Mouse (Mus musculus) left cerebral cortex, postnatal 14 days (tissue): ENCODE results near the gene Padi3. TPM values are rescaled to one million over a fixed set of nuclear protein-coding genes. Genes with fewer than 3 reads are reported as not detected.

Experiments used
- DNase-seq, 2 experiments: peaks; one replicate each; pipeline ENCODE4 v3.0.0; 2021 to 2022; ENCODE audit warnings: low spot score in 2 of 2, mixed read lengths in 1 of 2
- intact Hi-C: fragments of 180-260 bp; cut with DNase I; formaldehyde crosslinking; loops from one replicate; pipeline ENCODE4 v1.15.1; 2025
- total RNA-seq, 2 experiments: library from RNA; stranded (reverse); gene quantifications; 2 replicates each; pipeline ENCODE4 v1.2.3; 2021

Gene Padi3
- total RNA-seq, 2 experiments from 2014 or later: 0.11 TPM; not detected in 1

- DNase-seq: peak; percentile 58 to 71
- intact Hi-C loops: loop anchor here (1.0 to 2.0 kb wide), 2 partner anchors 80 to 135 kb away; no protein-coding TSS in a partner anchor
Measured at GRCm38 (mm10) chr4:140821988-140822387, 11.5 kb upstream of the Padi3 start.

- no peak for DNase-seq
- intact Hi-C loops: no loop called here
Measured at GRCm38 (mm10) chr4:140817413-140817812, 7.0 kb upstream of the Padi3 start.

- no peak for DNase-seq
- intact Hi-C loops: no loop called here
Measured at GRCm38 (mm10) chr4:140815996-140816917, 5.8 kb upstream of the Padi3 start.

GRCm38 (mm10) chr4:140815496-140815895 is 5.0 kb upstream of the Padi3 start:
- peak in 1 of 2 experiments; percentile 22 for DNase-seq
- intact Hi-C loops: no loop called here

- intact Hi-C loops: loop anchor here (5.0 kb wide), 1 partner anchor 132 kb away; no protein-coding TSS in a partner anchor
Measured at GRCm38 (mm10) chr4:140814241-140815225, 4.1 kb upstream of the Padi3 start.

GRCm38 (mm10) chr4:140813358-140814185 is 3.1 kb upstream of the Padi3 start:
- DNase-seq: no peak
- intact Hi-C loops: loop anchor here (5.0 kb wide), 1 partner anchor 131 kb away; no protein-coding TSS in a partner anchor

More at GRCm38 (mm10) chr4:140814241-140815225, 4.1 kb upstream of the Padi3 start:
- peak in 1 of 2 experiments; percentile 15 for DNase-seq

GRCm38 (mm10) chr4:140812609-140813008 is 2.2 kb upstream of the Padi3 start:
- intact Hi-C loops: loop anchor here (5.0 kb wide), 1 partner anchor 130 kb away; no protein-coding TSS in a partner anchor
- DNase-seq: no peak

GRCm38 (mm10) chr4:140812191-140812590 is 1.7 kb upstream of the Padi3 start:
- intact Hi-C loops: loop anchor here (5.0 kb wide), 1 partner anchor 130 kb away; no protein-coding TSS in a partner anchor
- no peak for DNase-seq

GRCm38 (mm10) chr4:140809118-140809517 is 1.3 kb downstream of the Padi3 start:
- intact Hi-C loops: no loop called here
- DNase-seq: no peak

- DNase-seq: peak in 1 of 2 experiments; percentile 7
- intact Hi-C loops: no loop called here
Measured at GRCm38 (mm10) chr4:140804601-140805000, 5.8 kb downstream of the Padi3 start.

GRCm38 (mm10) chr4:140801364-140801763 is 9.1 kb downstream of the Padi3 start:
- no peak for DNase-seq
- intact Hi-C loops: no loop called here

- intact Hi-C loops: no loop called here
- no peak for DNase-seq
Measured at GRCm38 (mm10) chr4:140796786-140797185, 13.7 kb downstream of the Padi3 start.

- intact Hi-C loops: no loop called here
- no peak for DNase-seq
Measured at GRCm38 (mm10) chr4:140794678-140795077, 15.8 kb downstream of the Padi3 start.

- DNase-seq: no peak
- intact Hi-C loops: no loop called here
Measured at GRCm38 (mm10) chr4:140793795-140794194, 16.7 kb downstream of the Padi3 start.

GRCm38 (mm10) chr4:140792584-140792983 is 17.9 kb downstream of the Padi3 start:
- no peak for DNase-seq
- intact Hi-C loops: no loop called here

- DNase-seq: peak in 1 of 2 experiments; percentile 12
- intact Hi-C loops: no loop called here
Measured at GRCm38 (mm10) chr4:140791071-140791470, 19.4 kb downstream of the Padi3 start.

GRCm38 (mm10) chr4:140789983-140790382 is 20.5 kb downstream of the Padi3 start:
- DNase-seq: no peak
- intact Hi-C loops: loop anchor here (10.0 kb wide), 1 partner anchor 115 kb away; the partner anchor contains the start of gene Padi2

GRCm38 (mm10) chr4:140788983-140789382 is 21.5 kb downstream of the Padi3 start:
- intact Hi-C loops: loop anchor here (10.0 kb wide), 1 partner anchor 116 kb away; the partner anchor contains the start of gene Padi2
- peak; percentile 48 to 57 for DNase-seq
